Mouse (Mus musculus) heart, embryonic 16.5 days (tissue): ENCODE data around the gene Chchd3. TPM values are rescaled to one million over a fixed set of nuclear protein-coding genes. Genes with fewer than 3 reads are reported as not detected.
A peak's percentile ranks its signal among the peaks of the same experiment; 100 is the strongest.

Experiments used
- ATAC-seq: fragments of 200-750 bp; cut with Nextera tagmentation; replicated peaks from 2 replicates; pipeline ENCODE4 v1.8.0; 2017; ENCODE audit warnings: moderate number of reproducible peaks; ENCODE audit not compliant: insufficient read depth, low FRiP score; ENCODE audit errors: extremely low read depth
- H3K27ac ChIP-seq: fragments of 300-500 bp; sonication (generic); 2 replicates; pipeline ENCODE4 v1.5.1; 2014; ENCODE audit warnings: mild to moderate bottlenecking, low read length, control low read depth, moderate library complexity
- H3K27me3 ChIP-seq: fragments of 300-500 bp; sonication (generic); 2 replicates; pipeline ENCODE4 v1.6.1; 2014; ENCODE audit warnings: low read length, mixed read lengths; ENCODE audit not compliant: control insufficient read depth, insufficient read depth
- H3K36me3 ChIP-seq: fragments of 300-500 bp; sonication (generic); 2 replicates; pipeline ENCODE4 v1.6.1; 2014; ENCODE audit not compliant: control insufficient read depth, insufficient read depth
- H3K4me1 ChIP-seq: fragments of 300-500 bp; sonication (generic); 2 replicates; pipeline ENCODE4 v1.6.1; 2014; ENCODE audit warnings: low read length, mixed read lengths; ENCODE audit not compliant: control insufficient read depth, insufficient read depth
- H3K4me2 ChIP-seq: fragments of 300-500 bp; sonication (generic); 2 replicates; pipeline ENCODE4 v1.6.1; 2014; ENCODE audit warnings: low read depth, mild to moderate bottlenecking, control low read depth, low read length
- H3K4me3 ChIP-seq: fragments of 300-500 bp; sonication (generic); 2 replicates; pipeline ENCODE4 v1.5.1; 2014; ENCODE audit warnings: mild to moderate bottlenecking, control low read depth, low read length
- H3K9ac ChIP-seq: fragments of 300-500 bp; sonication (generic); 2 replicates; pipeline ENCODE4 v1.6.1; 2014; ENCODE audit warnings: low read length, control low read depth
- H3K9me3 ChIP-seq: fragments of 300-500 bp; sonication (generic); replicated peaks from 2 replicates; pipeline ENCODE4 v1.6.1; 2016; ENCODE audit warnings: low read length; ENCODE audit not compliant: control insufficient read depth
- WGBS: fragments of 180-500 bp; shearing (Covaris S2); extraction: QIAGEN DNeasy Blood & Tissue Kit; methylation state at CpG from one replicate; pipeline ENCODE4 v1.1.7; 2014; 5-methylcytosine and 5-hydroxymethylcytosine counted together
- polyA plus RNA-seq: library from polyadenylated mRNA; unstranded; fragments of >200 nt; fragmentation: Nextera tagmentation; extraction: Ambion mirVana; gene quantifications from 2 replicates; pipeline ENCODE4 v1.2.1, GENCODE M21; 2015

The Chchd3 gene
- polyA plus RNA-seq, 1 experiment from 2014 or later, result 264 TPM

GRCm38 (mm10) chr6:33056392-33056791 lies 3.7 kb downstream of the Chchd3 start:
- H3K36me3 ChIP-seq, result 0 out of 2 replicates have a peak, but pooled peaks cover 2% of the 10 kb centered on the region
- no peak overlapping the region for H3K4me3 ChIP-seq
- H3K27ac ChIP-seq, result peak overlapping the region; percentile 4; the same call in 1 of the 2 replicates
- no peaks in the 10 kb centered on the region for H3K27me3 ChIP-seq
- WGBS, result 45% methylated on average over 4 of the region's 4 CpGs
- H3K4me2 ChIP-seq, result peak overlapping the region; percentile 17; the same call in 1 of the 2 replicates
- H3K4me1 ChIP-seq, result peaks cover 40% of the 10 kb centered on the region
- no peaks in the 10 kb centered on the region for H3K9me3 ChIP-seq
- H3K9ac ChIP-seq, result no peak overlapping the region
- ATAC-seq, result no peak

- H3K36me3 ChIP-seq, result 0 out of 2 replicates have a peak, but pooled peaks cover 2% of the 10 kb centered on the region
- no peak overlapping the region for H3K4me3 ChIP-seq
- no peak overlapping the region for H3K9ac ChIP-seq
- no peaks in the 10 kb centered on the region for H3K9me3 ChIP-seq
- H3K4me1 ChIP-seq, result peaks cover 45% of the 10 kb centered on the region
- 62% methylated on average over 4 of the region's 4 CpGs for WGBS
- no peak overlapping the region for H3K27ac ChIP-seq
- H3K27me3 ChIP-seq, result no peaks in the 10 kb centered on the region
- H3K4me2 ChIP-seq, result peak overlapping the region; percentile 9; the same call in 1 of the 2 replicates
- ATAC-seq, result no peak
These were observed 4.4 kb downstream of the Chchd3 start for GRCm38 (mm10) chr6:33055663-33056062.

DNA sequence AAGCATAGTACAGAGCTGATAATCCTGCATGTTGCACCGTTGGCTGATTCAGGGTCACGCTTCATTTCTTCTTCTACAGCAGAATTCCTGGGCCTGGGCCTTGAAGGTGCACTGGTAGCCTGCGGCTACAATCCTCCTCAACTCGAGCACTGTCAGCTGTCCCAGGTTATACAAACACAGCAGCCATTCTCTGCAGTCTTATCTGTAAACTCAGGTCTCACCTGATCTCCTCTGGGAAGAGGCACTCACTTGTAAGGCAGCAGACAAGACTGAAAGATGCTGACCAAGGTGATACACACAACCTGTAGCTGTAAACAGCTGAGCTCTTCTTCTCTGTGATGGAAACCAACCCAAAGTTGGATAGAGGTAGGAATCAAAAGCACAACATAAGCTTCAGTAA lies 5.1 kb downstream of the Chchd3 start:
- no peaks in the 10 kb centered on the region for H3K27me3 ChIP-seq
- H3K4me2 ChIP-seq, result no peak overlapping the region
- 0 out of 2 replicates have a peak, but pooled peaks cover 2% of the 10 kb centered on the region for H3K36me3 ChIP-seq
- no peak for ATAC-seq
- no peaks in the 10 kb centered on the region for H3K9me3 ChIP-seq
- H3K4me3 ChIP-seq, result no peak overlapping the region
- peaks cover 52% of the 10 kb centered on the region for H3K4me1 ChIP-seq
- no peak overlapping the region for H3K9ac ChIP-seq
- WGBS, result 81% methylated on average over 4 of the region's 4 CpGs
- no peak overlapping the region for H3K27ac ChIP-seq

- Histone ChIP-seq H3K27ac (peak overlapping the region; percentile 84), H3K27me3 (no peaks in the 10 kb centered on the region), H3K36me3 (peaks cover 18% of the 10 kb centered on the region), H3K4me2 (peak overlapping the region; percentile 45), H3K9ac (peak overlapping the region; percentile 0; the same call in 1 of the 2 replicates), H3K4me1 (peaks cover 46% of the 10 kb centered on the region), H3K9me3 (no peaks in the 10 kb centered on the region), H3K4me3 (no peak overlapping the region)
- peak; percentile 47; the same call in 1 of the 2 replicates for ATAC-seq
- WGBS, result 20% methylated on average over 2 of the region's 2 CpGs
These were observed 8.4 kb downstream of the Chchd3 start for GRCm38 (mm10) chr6:33051642-33052041.

DNA sequence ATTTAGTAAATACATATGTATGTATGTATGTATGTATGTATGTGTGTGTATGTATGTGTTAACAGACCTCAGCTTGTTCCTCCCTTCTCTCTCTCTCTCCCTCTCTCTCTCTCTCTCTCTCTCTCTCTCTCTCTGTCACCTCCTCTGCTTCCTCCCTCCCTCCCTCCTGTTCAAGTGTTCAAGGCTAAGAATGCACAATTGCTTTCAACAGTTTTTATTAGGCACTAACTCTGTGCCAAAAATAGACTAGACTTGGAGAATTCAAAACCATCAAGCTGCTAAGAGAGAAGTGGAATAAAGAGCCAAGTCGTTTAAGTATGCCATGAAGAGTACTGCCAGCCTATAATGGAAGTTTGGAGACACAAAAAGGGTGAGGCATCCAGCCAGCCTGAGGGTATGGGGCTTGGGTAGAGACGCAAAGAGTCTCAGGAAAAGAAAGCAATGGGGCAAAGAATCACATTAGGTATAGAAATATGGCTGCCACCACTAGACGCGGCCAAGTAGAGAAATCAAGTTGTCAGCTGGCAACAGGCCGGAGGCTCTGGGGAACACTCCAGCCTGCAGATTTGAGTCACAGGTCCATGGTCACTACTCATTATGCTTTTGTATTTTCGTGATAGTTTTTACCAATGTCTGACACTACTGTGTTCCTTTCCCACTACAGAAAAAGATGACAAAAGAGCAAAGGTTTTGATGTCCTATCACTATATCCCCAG lies 10.2 kb downstream of the Chchd3 start:
- peak overlapping the region; percentile 22 for H3K4me3 ChIP-seq
- no peaks in the 10 kb centered on the region for H3K27me3 ChIP-seq
- H3K9ac ChIP-seq, result 0 out of 2 replicates have a peak overlapping the region, but pooled peaks have one; percentile 20
- H3K27ac ChIP-seq, result peak overlapping the region; percentile 96
- peaks cover 16% of the 10 kb centered on the region for H3K36me3 ChIP-seq
- peak overlapping the region; percentile 60 for H3K4me2 ChIP-seq
- 47% methylated on average over 6 of the region's 6 CpGs for WGBS
- peaks cover 34% of the 10 kb centered on the region for H3K4me1 ChIP-seq
- no peaks in the 10 kb centered on the region for H3K9me3 ChIP-seq
- peak; percentile 72 for ATAC-seq

GRCm38 (mm10) chr6:33043480-33043879 lies 16.6 kb downstream of the Chchd3 start:
- 78% methylated on average over 5 of the region's 5 CpGs for WGBS
- Histone ChIP-seq H3K9me3 (peaks cover 8% of the 10 kb centered on the region), H3K36me3 (peaks cover 35% of the 10 kb centered on the region)

GRCm38 (mm10) chr6:33042880-33043279 lies 17.2 kb downstream of the Chchd3 start:
- 44% methylated on average over 1 of the region's 1 CpGs for WGBS

More at GRCm38 (mm10) chr6:33043480-33043879, 16.6 kb downstream of the Chchd3 start:
- H3K4me3 ChIP-seq, result no peak overlapping the region
- no peaks in the 10 kb centered on the region for H3K27me3 ChIP-seq
- peaks cover 10% of the 10 kb centered on the region for H3K4me1 ChIP-seq
- no peak; the same call in 1 of the 2 replicates for ATAC-seq
- no peak overlapping the region for H3K27ac ChIP-seq
- no peak overlapping the region for H3K9ac ChIP-seq
- H3K4me2 ChIP-seq, result no peak overlapping the region

GRCm38 (mm10) chr6:33041978-33042377 lies 18.1 kb downstream of the Chchd3 start:
- no peak overlapping the region for H3K4me3 ChIP-seq
- peaks cover 35% of the 10 kb centered on the region for H3K36me3 ChIP-seq
- H3K4me2 ChIP-seq, result no peak overlapping the region
- H3K4me1 ChIP-seq, result peaks cover 10% of the 10 kb centered on the region
- H3K27ac ChIP-seq, result no peak overlapping the region
- no peak for ATAC-seq
- H3K27me3 ChIP-seq, result no peaks in the 10 kb centered on the region
- no peak overlapping the region for H3K9ac ChIP-seq
- H3K9me3 ChIP-seq, result peaks cover 8% of the 10 kb centered on the region
- 83% methylated on average over 2 of the region's 2 CpGs for WGBS

More at GRCm38 (mm10) chr6:33042880-33043279, 17.2 kb downstream of the Chchd3 start:
- H3K27ac ChIP-seq, result no peak overlapping the region
- peaks cover 8% of the 10 kb centered on the region for H3K9me3 ChIP-seq
- H3K4me1 ChIP-seq, result peaks cover 10% of the 10 kb centered on the region
- ATAC-seq, result no peak
- H3K36me3 ChIP-seq, result peaks cover 29% of the 10 kb centered on the region
- H3K9ac ChIP-seq, result no peak overlapping the region
- no peak overlapping the region for H3K4me3 ChIP-seq
- no peak overlapping the region for H3K4me2 ChIP-seq
- H3K27me3 ChIP-seq, result no peaks in the 10 kb centered on the region

DNA sequence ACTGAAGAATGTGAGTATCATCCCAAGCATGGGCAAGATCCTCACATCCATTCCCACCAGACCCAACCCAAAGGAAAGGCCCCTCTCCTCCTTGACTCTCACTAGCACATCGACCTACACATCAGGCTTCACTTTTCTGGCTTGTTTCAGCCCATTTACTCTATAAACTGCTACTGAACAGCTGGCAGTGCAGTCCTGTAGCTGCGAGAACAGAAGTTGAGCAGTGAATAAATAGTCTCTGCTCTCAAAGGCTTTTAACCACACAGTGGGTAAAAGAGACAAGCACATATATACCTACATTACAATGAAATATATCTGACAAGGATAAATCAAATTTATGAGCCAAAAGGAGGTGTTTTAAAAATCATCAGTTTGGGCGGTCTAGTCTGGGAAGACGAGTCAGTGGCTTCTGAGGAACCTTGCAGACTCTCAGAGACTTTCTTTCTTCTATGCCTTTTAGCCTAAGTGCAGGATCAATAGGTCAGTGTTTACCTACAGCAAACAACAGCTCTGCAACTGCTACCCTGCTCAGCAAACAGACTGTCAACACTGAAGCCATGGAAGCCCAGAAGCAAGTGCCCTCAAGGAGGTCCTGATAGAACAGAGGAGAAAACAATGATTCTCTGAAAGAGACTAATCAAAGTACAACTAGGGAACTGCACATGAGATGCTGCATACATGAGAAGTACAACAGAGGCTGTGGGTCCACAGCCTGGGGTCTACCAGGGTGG lies 19.5 kb downstream of the Chchd3 start:
- no peak overlapping the region for H3K27ac ChIP-seq
- H3K27me3 ChIP-seq, result no peaks in the 10 kb centered on the region
- 92% methylated on average over 4 of the region's 4 CpGs for WGBS

More for the DNA sequence above, 19.5 kb downstream of the Chchd3 start:
- Histone ChIP-seq H3K9ac (no peak overlapping the region), H3K9me3 (peaks cover 8% of the 10 kb centered on the region), H3K36me3 (peaks cover 33% of the 10 kb centered on the region), H3K4me1 (peaks cover 18% of the 10 kb centered on the region), H3K4me3 (no peak overlapping the region), H3K4me2 (no peak overlapping the region)
- no peak for ATAC-seq
